Mouse (Mus musculus) limb, embryonic 14.5 days (tissue): ENCODE data around the gene Bcorl1. TPM values are rescaled to one million over a fixed set of nuclear protein-coding genes. Genes with fewer than 3 reads are reported as not detected.

ENCODE experiments used
- ATAC-seq: fragments of 200-750 bp; cut with Nextera tagmentation; 2 replicates; pipeline ENCODE4 v1.8.0; 2017; ENCODE audit warnings: low read depth, moderate number of reproducible peaks, moderate TSS enrichment; ENCODE audit not compliant: low FRiP score
- DNase-seq: peaks from one replicate; pipeline ENCODE4 v3.0.0-alpha.2; 2015; ENCODE audit warnings: low spot score
- H3K27ac ChIP-seq: fragments of 300-500 bp; sonication (generic); replicated peaks from 2 replicates; pipeline ENCODE4 v1.5.1; 2014; ENCODE audit warnings: low read depth, mild to moderate bottlenecking, low read length, moderate library complexity, mixed read lengths
- H3K27me3 ChIP-seq: fragments of 300-500 bp; sonication (generic); 2 replicates; pipeline ENCODE4 v1.6.1; 2014; ENCODE audit warnings: low read length, mixed read lengths; ENCODE audit not compliant: control insufficient read depth, insufficient read depth
- H3K36me3 ChIP-seq: fragments of 300-500 bp; sonication (generic); 2 replicates; pipeline ENCODE4 v1.6.1; 2014; ENCODE audit warnings: mild to moderate bottlenecking, low read length, moderate library complexity, mixed read lengths; ENCODE audit not compliant: control insufficient read depth, insufficient read depth
- H3K4me1 ChIP-seq: fragments of 300-500 bp; sonication (generic); 2 replicates; pipeline ENCODE4 v1.6.1; 2014; ENCODE audit warnings: antibody characterized with exemption, low read length, mixed read lengths; ENCODE audit not compliant: control insufficient read depth, insufficient read depth
- H3K4me2 ChIP-seq: fragments of 300-500 bp; sonication (generic); replicated peaks from 2 replicates; pipeline ENCODE4 v1.6.1; 2014; ENCODE audit warnings: low read depth, mild to moderate bottlenecking, low read length, moderate library complexity; ENCODE audit not compliant: severe bottlenecking
- H3K4me3 ChIP-seq: fragments of 300-500 bp; sonication (generic); replicated peaks from 2 replicates; pipeline ENCODE4 v1.5.1; 2014; ENCODE audit warnings: low read length
- H3K9ac ChIP-seq: fragments of 300-500 bp; sonication (generic); 2 replicates; pipeline ENCODE4 v1.6.1; 2014; ENCODE audit warnings: mild to moderate bottlenecking, low read depth, low read length, moderate library complexity; ENCODE audit not compliant: severe bottlenecking
- H3K9me3 ChIP-seq: fragments of 300-500 bp; sonication (generic); 2 replicates; pipeline ENCODE4 v1.6.1; 2016; ENCODE audit warnings: low read length; ENCODE audit not compliant: control insufficient read depth
- POLR2A ChIP-seq: fragments of 200-500 bp; IDR thresholded peaks from 2 replicates; pipeline ENCODE4 v1.8.0; 2012; ENCODE audit warnings: inconsistent platforms, mild to moderate bottlenecking, moderate library complexity, borderline replicate concordance; ENCODE audit not compliant: insufficient read depth, insufficient read length; ENCODE audit errors: extremely low read depth
- WGBS: fragments of 180-500 bp; shearing (Covaris S2); extraction: QIAGEN DNeasy Blood & Tissue Kit; methylation state at CpG from one replicate; pipeline ENCODE4 v1.1.7; 2014; 5-methylcytosine and 5-hydroxymethylcytosine counted together
- polyA plus RNA-seq, 2 experiments: library from polyadenylated mRNA; depleted of rRNA in 1 of 2; stranded (reverse) in 1 of 2; unstranded in 1 of 2; fragments of >200 nt; fragmentation: Nextera tagmentation in 1 of 2; extraction: Ambion mirVana in 1 of 2; gene quantifications; 2 replicates each; pipeline versions ENCODE4 v1.2.1 to v1.2.3; 2012 to 2014

Gene Bcorl1
- polyA plus RNA-seq, 2 experiments: 6.8 to 7.9 TPM

GRCm38 (mm10) chrX:48453736-48454494 lies 112.8 kb downstream of the Bcorl1 start:
- ATAC-seq: peak; percentile 87

GRCm38 (mm10) chrX:48454495-48454878 lies 113.3 kb downstream of the Bcorl1 start:
- ATAC-seq (peak; percentile 41), DNase-seq (peak; percentile 9)
- Histone ChIP-seq H3K9ac (peak overlapping the region; percentile 36; the same call in 1 of the 2 replicates), H3K9me3 (no peaks in the 10 kb centered on the region), H3K36me3 (no peaks in the 10 kb centered on the region), H3K4me3 (peak overlapping the region; percentile 49), H3K4me2 (peak overlapping the region; percentile 47), H3K4me1 (no peaks in the 10 kb centered on the region), H3K27ac (no peak overlapping the region), H3K27me3 (no peaks in the 10 kb centered on the region)
- 24% methylated on average over 16 of the region's 21 CpGs for WGBS
- no peak for TF ChIP-seq POLR2A

More at GRCm38 (mm10) chrX:48453736-48454494, 112.8 kb downstream of the Bcorl1 start:
- TF ChIP-seq POLR2A: no peak
- Histone ChIP-seq H3K4me1 (no peaks in the 10 kb centered on the region), H3K9me3 (no peaks in the 10 kb centered on the region), H3K4me2 (peak overlapping the region; percentile 47), H3K27ac (no peak overlapping the region), H3K36me3 (no peaks in the 10 kb centered on the region), H3K27me3 (no peaks in the 10 kb centered on the region), H3K9ac (peak overlapping the region; percentile 62), H3K4me3 (peak overlapping the region; percentile 49)
- DNase-seq: peak; percentile 57
- 15% methylated on average over 5 of the region's 91 CpGs for WGBS

- 46% methylated on average over 9 of the region's 9 CpGs for WGBS
- TF ChIP-seq POLR2A: no peak
Measured at GRCm38 (mm10) chrX:48455018-48455417, 113.9 kb downstream of the Bcorl1 start.

GRCm38 (mm10) chrX:48456956-48457355 lies 115.8 kb downstream of the Bcorl1 start:
- Histone ChIP-seq H3K4me2 (no peak overlapping the region), H3K36me3 (no peaks in the 10 kb centered on the region), H3K27me3 (no peaks in the 10 kb centered on the region), H3K4me3 (no peak overlapping the region), H3K4me1 (no peaks in the 10 kb centered on the region), H3K27ac (no peak overlapping the region), H3K9me3 (no peaks in the 10 kb centered on the region), H3K9ac (no peak overlapping the region)
- ATAC-seq: no peak
- TF ChIP-seq POLR2A: no peak
- 53% methylated on average over 6 of the region's 6 CpGs for WGBS
- no peak for DNase-seq

More at GRCm38 (mm10) chrX:48455018-48455417, 113.9 kb downstream of the Bcorl1 start:
- no peak overlapping the region for H3K9ac ChIP-seq
- no peak overlapping the region for H3K4me3 ChIP-seq
- H3K4me1 ChIP-seq: no peaks in the 10 kb centered on the region
- no peaks in the 10 kb centered on the region for H3K36me3 ChIP-seq
- DNase-seq (no peak), ATAC-seq (no peak)
- no peaks in the 10 kb centered on the region for H3K27me3 ChIP-seq
- no peaks in the 10 kb centered on the region for H3K9me3 ChIP-seq
- peak overlapping the region; percentile 47 for H3K4me2 ChIP-seq
- no peak overlapping the region for H3K27ac ChIP-seq

Other genes with a start within 250 kb of the Bcorl1 start
- 5.1 and 6.4 TPM in 2 replicates for gene Xpnpep2, start 232.6 kb upstream of the Bcorl1 start, polyA plus RNA-seq (2012; rRNA removed)
- gene Xpnpep2, start 232.6 kb upstream of the Bcorl1 start, polyA plus RNA-seq (2014; fragmentation: Nextera tagmentation; extraction: Ambion mirVana): 6.7 and 7.6 TPM in 2 replicates
- 2.0 and 2.1 TPM in 2 replicates for gene Sash3, start 194.9 kb upstream of the Bcorl1 start, polyA plus RNA-seq (2012; rRNA removed)
- gene Sash3, start 194.9 kb upstream of the Bcorl1 start, polyA plus RNA-seq (2014; fragmentation: Nextera tagmentation; extraction: Ambion mirVana): 3.9 and 4.0 TPM in 2 replicates
- 44.0 and 49.2 TPM in 2 replicates for gene Zdhhc9, start 132.5 kb upstream of the Bcorl1 start, polyA plus RNA-seq (2012; rRNA removed)
- 5.7 and 6.0 TPM in 2 replicates for gene Zdhhc9, start 132.5 kb upstream of the Bcorl1 start, polyA plus RNA-seq (2014; fragmentation: Nextera tagmentation; extraction: Ambion mirVana)
- gene Utp14a, start 84.5 kb upstream of the Bcorl1 start, polyA plus RNA-seq (2012; rRNA removed): 13.6 and 20.9 TPM in 2 replicates
- 19.0 and 21.0 TPM in 2 replicates for gene Utp14a, start 84.5 kb upstream of the Bcorl1 start, polyA plus RNA-seq (2014; fragmentation: Nextera tagmentation; extraction: Ambion mirVana)
- 24.3 and 29.6 TPM in 2 replicates for gene Elf4, start 121.8 kb downstream of the Bcorl1 start, polyA plus RNA-seq (2012; rRNA removed)
- gene Elf4, start 121.8 kb downstream of the Bcorl1 start, polyA plus RNA-seq (2014; fragmentation: Nextera tagmentation; extraction: Ambion mirVana): 11.1 and 12.0 TPM in 2 replicates
- 29.8 and 41.1 TPM in 2 replicates for gene Aifm1, start 172.2 kb downstream of the Bcorl1 start, polyA plus RNA-seq (2012; rRNA removed)
- gene Aifm1, start 172.2 kb downstream of the Bcorl1 start, polyA plus RNA-seq (2014; fragmentation: Nextera tagmentation; extraction: Ambion mirVana): 54.9 and 57.3 TPM in 2 replicates
- 4.8 TPM in 2 replicates for gene Rab33a, start 177.9 kb downstream of the Bcorl1 start, polyA plus RNA-seq (2012; rRNA removed)
- gene Rab33a, start 177.9 kb downstream of the Bcorl1 start, polyA plus RNA-seq (2014; fragmentation: Nextera tagmentation; extraction: Ambion mirVana): 4.1 and 4.2 TPM in 2 replicates